Mouse (Mus musculus) E14TG2a.4 (cell line): ENCODE results near the gene Rims1.

ENCODE experiments used
- H3K27me3 ChIP-seq: 2 replicates; pipeline ENCODE4 v1.6.1; 2014; ENCODE audit warnings: low read length, control low read depth; ENCODE audit not compliant: insufficient read depth
- H3K36me3 ChIP-seq: 2 replicates; pipeline ENCODE4 v1.6.1; 2014; ENCODE audit warnings: low read length, control low read depth; ENCODE audit not compliant: insufficient read depth
- H3K4me1 ChIP-seq: replicated peaks from 2 replicates; pipeline ENCODE4 v1.6.1; 2014; ENCODE audit warnings: low read depth, low read length, control low read depth
- H3K4me3 ChIP-seq: replicated peaks from 2 replicates; pipeline ENCODE4 v1.5.1; 2014; ENCODE audit warnings: mild to moderate bottlenecking, low read length
- H3K9me3 ChIP-seq: 2 replicates; pipeline ENCODE4 v1.6.1; 2014; ENCODE audit warnings: low read length, control low read depth
- CTCF ChIP-seq: conservative IDR thresholded peaks from 2 replicates; pipeline ENCODE4 v1.5.1; 2014; ENCODE audit warnings: low read length
- NANOG ChIP-seq: IDR thresholded peaks from 2 replicates; pipeline ENCODE4 v1.6.1; 2014; ENCODE audit warnings: borderline replicate concordance, low read length, mixed read lengths
- POU5F1 ChIP-seq: IDR thresholded peaks from 2 replicates; pipeline ENCODE4 v1.6.1; 2014; ENCODE audit warnings: low read length, borderline replicate concordance

Rims1 gene

DNA sequence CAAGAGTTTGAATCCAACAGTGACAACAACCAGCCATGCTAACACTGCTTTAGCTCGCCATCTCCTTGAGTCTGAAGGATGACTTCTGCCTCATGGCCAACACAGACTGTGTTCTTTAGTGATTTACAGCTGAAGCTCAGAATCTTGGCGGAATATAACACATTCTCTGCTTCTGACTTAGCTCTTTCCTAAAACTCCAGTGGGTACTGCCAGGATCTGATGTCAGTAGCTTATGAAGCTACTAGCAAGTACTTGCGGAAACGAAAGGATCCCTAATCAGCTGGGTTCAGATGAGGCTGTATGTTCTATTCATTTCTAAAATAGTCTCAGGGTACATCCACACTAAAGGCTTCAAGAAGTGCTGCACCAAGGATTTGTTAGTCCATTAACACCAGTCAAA lies 290.7 kb downstream of the Rims1 start:
- H3K27me3 ChIP-seq, result no peaks in the 10 kb centered on the region
- H3K4me1 ChIP-seq, result peaks cover 19% of the 10 kb centered on the region
- no peak for TF ChIP-seq NANOG
- H3K9me3 ChIP-seq, result no peaks in the 10 kb centered on the region
- H3K36me3 ChIP-seq, result no peaks in the 10 kb centered on the region
- no peak overlapping the region for H3K4me3 ChIP-seq

DNA sequence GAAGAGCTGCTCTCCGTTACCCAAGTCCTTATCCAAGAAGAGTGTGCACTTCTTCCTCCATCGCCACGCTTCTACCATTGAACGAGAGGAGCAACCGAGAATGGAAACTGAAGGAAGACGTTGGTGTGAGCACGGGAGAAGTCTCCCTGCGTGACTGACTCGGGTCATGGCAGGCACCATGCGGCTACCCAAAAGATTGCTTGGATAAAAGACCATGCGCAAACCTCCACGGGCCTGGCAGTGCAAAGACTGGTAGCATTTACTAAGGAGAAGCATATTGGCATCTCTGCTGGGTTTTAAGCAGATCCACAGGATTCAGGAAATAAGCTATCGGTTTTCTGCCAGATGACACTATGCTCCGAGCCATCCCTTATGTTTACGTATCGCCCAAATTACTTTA lies 293.4 kb downstream of the Rims1 start:
- Histone ChIP-seq H3K36me3 (no peaks in the 10 kb centered on the region), H3K9me3 (no peaks in the 10 kb centered on the region), H3K4me3 (0 out of 2 replicates have a peak overlapping the region, but pooled peaks have one; percentile 10), H3K4me1 (peaks cover 16% of the 10 kb centered on the region), H3K27me3 (no peaks in the 10 kb centered on the region)
- TF ChIP-seq POU5F1, result no peak
- TF ChIP-seq CTCF, result no peak
- TF ChIP-seq NANOG, result no peak

DNA sequence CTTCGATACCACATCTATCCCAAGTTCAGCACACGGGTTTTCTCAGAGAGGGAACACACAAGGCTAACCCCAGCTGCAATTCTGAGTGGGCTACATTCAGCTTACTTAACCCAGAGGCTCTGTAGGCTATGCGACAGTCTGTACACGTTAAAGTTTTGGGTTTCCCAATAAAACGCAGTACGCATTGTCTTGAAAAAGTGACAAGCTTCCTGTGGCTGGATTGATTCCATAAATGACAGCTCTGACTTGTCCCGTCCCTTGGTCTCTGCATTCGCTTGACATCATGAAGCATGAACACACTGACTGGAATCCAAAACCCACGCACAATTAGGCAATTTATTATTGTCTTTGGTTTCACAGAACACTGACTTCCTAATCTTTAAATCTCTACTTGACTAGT lies 294.2 kb downstream of the Rims1 start:
- Histone ChIP-seq H3K36me3 (no peaks in the 10 kb centered on the region), H3K27me3 (no peaks in the 10 kb centered on the region), H3K4me3 (no peak overlapping the region), H3K4me1 (peaks cover 16% of the 10 kb centered on the region), H3K9me3 (no peaks in the 10 kb centered on the region)
- TF ChIP-seq CTCF (no peak), NANOG (no peak), POU5F1 (no peak)

DNA sequence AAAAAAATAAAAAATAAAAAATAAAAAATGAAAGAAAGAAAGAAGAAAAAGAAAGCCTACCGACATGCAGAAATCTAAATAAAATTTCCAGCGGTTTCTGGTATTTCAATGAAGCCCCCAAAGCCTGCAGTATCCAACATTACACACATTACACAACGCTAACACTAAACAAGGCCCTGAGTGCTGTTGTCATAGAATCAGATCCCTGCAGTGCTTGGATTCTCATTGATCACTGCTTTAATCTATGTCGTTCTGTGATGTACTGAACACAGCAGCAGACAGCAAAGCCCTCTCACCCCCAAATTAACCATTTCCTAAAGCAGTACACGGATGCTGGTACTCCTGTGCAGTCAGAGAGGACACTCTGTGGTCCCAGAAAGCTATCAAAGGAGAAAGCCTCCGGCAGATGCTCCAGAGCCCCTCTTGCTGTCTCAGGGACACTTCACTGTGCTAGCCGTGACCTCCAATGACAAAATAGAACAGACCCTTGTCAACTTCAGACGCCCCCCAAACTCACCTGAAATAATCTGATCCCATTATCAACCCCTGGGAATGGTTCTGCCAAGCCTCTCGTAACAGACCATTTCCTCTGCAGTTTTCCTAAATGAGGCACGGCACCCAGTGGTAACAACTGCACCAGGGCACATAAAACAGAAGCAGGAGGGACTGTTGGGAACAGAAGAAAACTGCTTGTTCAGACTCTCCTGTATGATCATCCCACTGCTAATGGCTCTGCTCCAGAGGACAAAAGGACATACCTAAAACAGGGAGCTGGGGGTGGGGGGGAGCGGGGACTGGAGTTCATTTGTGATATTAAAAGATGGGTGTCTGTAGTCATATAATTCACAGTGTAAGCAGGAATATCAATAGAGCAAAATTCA lies 296.8 kb downstream of the Rims1 start:
- Histone ChIP-seq H3K4me3 (no peak overlapping the region), H3K9me3 (no peaks in the 10 kb centered on the region), H3K36me3 (no peaks in the 10 kb centered on the region), H3K27me3 (no peaks in the 10 kb centered on the region), H3K4me1 (peaks cover 16% of the 10 kb centered on the region)
- TF ChIP-seq POU5F1, result no peak

DNA sequence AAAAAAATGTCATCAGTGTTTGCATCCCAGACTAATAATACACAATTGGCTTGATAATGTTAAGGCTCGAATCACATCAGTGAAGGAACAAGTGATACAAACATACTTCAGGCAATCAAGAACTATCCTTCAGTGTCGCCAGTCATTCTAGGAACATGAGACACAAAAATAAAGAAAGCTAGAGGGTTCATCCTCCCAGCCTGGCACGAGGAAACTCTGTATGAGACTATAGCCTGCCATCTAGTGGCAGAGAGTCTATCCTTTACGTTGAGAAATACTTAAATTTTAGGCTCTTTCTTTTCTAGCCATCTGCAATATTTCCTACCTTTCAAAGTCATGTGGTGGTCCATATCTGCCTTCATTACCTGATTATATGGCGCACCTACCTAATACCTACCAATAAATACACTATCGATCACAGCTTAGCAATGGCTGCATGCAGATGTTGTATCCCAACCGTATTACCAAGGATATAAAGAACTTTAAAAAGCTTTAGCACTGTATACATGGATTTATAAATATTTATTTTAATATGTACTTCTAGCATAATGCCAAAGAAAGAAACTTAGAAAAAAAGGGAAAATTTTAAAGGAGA lies 318.4 kb downstream of the Rims1 start:
- Histone ChIP-seq H3K4me1 (no peaks in the 10 kb centered on the region), H3K27me3 (no peaks in the 10 kb centered on the region), H3K9me3 (no peaks in the 10 kb centered on the region), H3K36me3 (no peaks in the 10 kb centered on the region), H3K4me3 (no peak overlapping the region)
- peak; percentile 49 for TF ChIP-seq CTCF
- no peak for TF ChIP-seq NANOG

DNA sequence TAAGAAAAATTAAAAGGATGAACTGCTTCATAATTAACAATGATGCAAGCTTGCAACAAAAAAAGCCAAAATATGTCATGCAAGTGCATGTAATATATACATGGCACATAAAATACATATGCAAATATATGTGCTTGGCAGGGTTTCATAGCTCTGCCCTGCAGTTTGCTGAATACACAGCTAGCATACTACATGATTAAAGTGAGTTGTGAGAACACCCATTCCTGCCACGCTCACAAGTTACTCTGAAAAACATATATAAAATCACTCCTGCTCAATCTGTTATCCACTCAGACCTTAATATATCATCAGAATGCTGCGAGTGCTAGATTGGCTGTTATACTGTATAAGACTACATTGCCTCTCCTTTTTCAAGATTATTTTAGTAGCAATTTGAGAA lies 329.6 kb downstream of the Rims1 start:
- TF ChIP-seq CTCF (no peak), POU5F1 (no peak), NANOG (no peak)
- Histone ChIP-seq H3K4me1 (no peaks in the 10 kb centered on the region), H3K27me3 (no peaks in the 10 kb centered on the region), H3K36me3 (no peaks in the 10 kb centered on the region), H3K9me3 (no peaks in the 10 kb centered on the region), H3K4me3 (no peak overlapping the region)

DNA sequence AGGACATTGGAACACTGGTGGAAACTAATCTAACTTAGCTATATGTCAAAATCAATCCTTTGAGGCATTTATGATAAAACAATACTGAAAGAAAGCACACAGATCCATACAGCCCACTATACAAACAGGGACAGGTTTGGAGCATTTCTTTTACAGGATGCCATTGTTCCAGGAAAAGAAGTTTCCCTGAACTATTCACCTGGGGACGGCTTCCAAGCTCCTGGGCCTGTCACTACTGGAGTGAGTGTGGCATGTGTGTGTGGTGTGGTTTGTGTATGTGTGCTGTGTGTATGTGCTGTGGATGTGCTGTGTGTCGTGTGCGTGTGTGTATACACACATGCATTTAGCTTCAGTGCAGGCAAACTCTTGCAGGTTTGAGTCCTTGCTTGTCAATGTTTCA lies 338.8 kb downstream of the Rims1 start:
- H3K36me3 ChIP-seq, result no peaks in the 10 kb centered on the region
- TF ChIP-seq CTCF (no peak), NANOG (no peak), POU5F1 (no peak)
- no peak overlapping the region for H3K4me3 ChIP-seq
- H3K9me3 ChIP-seq, result no peaks in the 10 kb centered on the region
- no peaks in the 10 kb centered on the region for H3K27me3 ChIP-seq
- H3K4me1 ChIP-seq, result peaks cover 11% of the 10 kb centered on the region

DNA sequence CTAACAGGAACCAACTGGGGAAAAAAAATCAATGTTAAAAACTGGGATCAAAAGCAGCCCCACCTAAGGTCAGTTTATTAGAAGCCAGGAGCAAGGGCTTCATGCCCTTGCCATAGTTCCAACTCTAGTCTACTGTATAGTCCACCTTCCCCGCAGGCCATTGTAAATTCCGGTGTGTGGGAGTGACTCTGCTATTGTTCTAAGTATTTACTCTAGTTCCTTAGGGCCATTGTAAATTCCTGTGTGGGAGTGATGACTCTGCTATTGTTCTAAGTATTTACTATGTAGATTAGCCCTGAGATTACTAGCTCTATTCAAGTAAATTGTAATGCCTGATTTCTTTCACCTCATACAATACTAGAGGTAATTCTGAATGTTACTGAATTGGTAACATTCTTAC lies 339.2 kb downstream of the Rims1 start:
- TF ChIP-seq POU5F1 (no peak), NANOG (peak; percentile 94)

DNA sequence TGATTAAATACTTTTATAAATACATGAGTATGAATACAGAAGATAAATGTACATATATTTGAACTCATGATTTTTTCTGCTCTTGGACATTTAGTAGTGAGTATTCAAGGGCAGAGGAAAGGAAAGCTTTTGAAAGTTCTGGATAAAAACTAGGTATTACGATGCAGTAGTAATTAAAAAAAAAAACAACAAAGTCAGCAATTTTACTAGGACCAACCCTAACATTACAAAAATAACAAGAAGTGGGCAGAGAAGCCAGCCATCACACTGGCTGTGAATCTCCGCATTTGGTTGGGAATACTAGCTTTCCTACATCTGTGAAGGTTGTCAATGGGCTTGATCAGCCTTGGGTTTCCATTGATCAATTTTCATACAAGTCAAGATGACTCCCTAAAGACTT lies 381.8 kb downstream of the Rims1 start:
- Histone ChIP-seq H3K4me3 (no peak overlapping the region), H3K9me3 (no peaks in the 10 kb centered on the region), H3K36me3 (no peaks in the 10 kb centered on the region), H3K27me3 (no peaks in the 10 kb centered on the region), H3K4me1 (no peaks in the 10 kb centered on the region)
- TF ChIP-seq POU5F1, result no peak
- no peak for TF ChIP-seq NANOG
- TF ChIP-seq CTCF, result no peak

More for the DNA sequence above, 339.2 kb downstream of the Rims1 start:
- no peaks in the 10 kb centered on the region for H3K27me3 ChIP-seq
- no peak overlapping the region for H3K4me3 ChIP-seq
- H3K36me3 ChIP-seq, result no peaks in the 10 kb centered on the region
- peaks cover 11% of the 10 kb centered on the region for H3K4me1 ChIP-seq
- H3K9me3 ChIP-seq, result no peaks in the 10 kb centered on the region
